Mouse (Mus musculus): Measurements from ENCODE around the gene Crocc2. TPM values are rescaled to one million over a fixed set of nuclear protein-coding genes. Genes with fewer than 3 reads are reported as not detected.

Crocc2 gene
- total RNA-seq (2021) = not detected
- long read RNA-seq, experiment 1 = 0 reads
- long read RNA-seq, experiment 2 = 0 reads

GRCm38 (mm10) chr1:93168295-93168775, at the start of gene Crocc2:
TSS of gene Crocc2 (plus strand) at chr1:93168725.
- DNase-seq = no peak

- DNase-seq = no peak
These were observed 49.7 kb upstream of the Crocc2 start for GRCm38 (mm10) chr1:93118816-93119215.

- DNase-seq = no peak
These were observed 45.2 kb upstream of the Crocc2 start for GRCm38 (mm10) chr1:93123179-93123854.

GRCm38 (mm10) chr1:93124066-93124465, 44.5 kb upstream of the Crocc2 start:
- no peak for DNase-seq

GRCm38 (mm10) chr1:93125256-93125655, 43.3 kb upstream of the Crocc2 start:
- no peak for DNase-seq

GRCm38 (mm10) chr1:93128209-93128608, 40.3 kb upstream of the Crocc2 start:
- no peak for DNase-seq

GRCm38 (mm10) chr1:93128710-93129349, 39.7 kb upstream of the Crocc2 start:
- DNase-seq = no peak

GRCm38 (mm10) chr1:93130242-93130983, 38.1 kb upstream of the Crocc2 start:
- no peak for DNase-seq

- no peak for DNase-seq
These were observed 35.8 kb upstream of the Crocc2 start for GRCm38 (mm10) chr1:93132676-93133075.

GRCm38 (mm10) chr1:93135036-93135526, 33.4 kb upstream of the Crocc2 start, which contains the start of gene Agxt:
TSS of gene Agxt (plus strand) at chr1:93135240.
- DNase-seq = no peak

- no peak for DNase-seq
These were observed 30.0 kb upstream of the Crocc2 start for GRCm38 (mm10) chr1:93138534-93138933.

GRCm38 (mm10) chr1:93139713-93140112, 28.8 kb upstream of the Crocc2 start:
- no peak for DNase-seq

GRCm38 (mm10) chr1:93142871-93143270, 25.7 kb upstream of the Crocc2 start:
- DNase-seq = no peak

GRCm38 (mm10) chr1:93144176-93144575, 24.3 kb upstream of the Crocc2 start:
- no peak for DNase-seq

- no peak for DNase-seq
These were observed 17.4 kb upstream of the Crocc2 start for GRCm38 (mm10) chr1:93150907-93151661.

- no peak for DNase-seq
These were observed 11.0 kb upstream of the Crocc2 start for GRCm38 (mm10) chr1:93157566-93157965.

- no peak for DNase-seq
These were observed 9.6 kb upstream of the Crocc2 start for GRCm38 (mm10) chr1:93158916-93159315.

- DNase-seq = no peak
These were observed 8.7 kb upstream of the Crocc2 start for GRCm38 (mm10) chr1:93159566-93160500.

GRCm38 (mm10) chr1:93160501-93161133, 7.9 kb upstream of the Crocc2 start, which contains the start of gene 2310007B03Rik:
TSS of gene 2310007B03Rik (minus strand) at chr1:93160948.
- DNase-seq = no peak

- no peak for DNase-seq
These were observed 7.2 kb upstream of the Crocc2 start for GRCm38 (mm10) chr1:93161350-93161749.

Measured in gastrocnemius, postnatal 25 days (tissue).